Mouse (Mus musculus) cerebellum, adult 8-10 months (tissue): ENCODE measurements at regions not wholly inside any gene's neighbourhood (a gene's known extent, or its start where the extent isn't known, plus 50 kb on each side); places are given as distances from the start of the nearest gene placed in this dataset.

Experiments
- DNase-seq: peaks from one replicate; pipeline ENCODE4 v3.0.0; 2022

GRCm38 (mm10) chr4:142350986-142351385 is 111.8 kb upstream of the Kazn start:
- no peak for DNase-seq

GRCm38 (mm10) chr4:142348910-142349309 is 109.7 kb upstream of the Kazn start:
- DNase-seq: no peak

GRCm38 (mm10) chr4:142342482-142343206 is 103.4 kb upstream of the Kazn start:
- DNase-seq: no peak

- no peak for DNase-seq
These were observed 102.1 kb upstream of the Kazn start for GRCm38 (mm10) chr4:142341305-142341704.

DNA sequence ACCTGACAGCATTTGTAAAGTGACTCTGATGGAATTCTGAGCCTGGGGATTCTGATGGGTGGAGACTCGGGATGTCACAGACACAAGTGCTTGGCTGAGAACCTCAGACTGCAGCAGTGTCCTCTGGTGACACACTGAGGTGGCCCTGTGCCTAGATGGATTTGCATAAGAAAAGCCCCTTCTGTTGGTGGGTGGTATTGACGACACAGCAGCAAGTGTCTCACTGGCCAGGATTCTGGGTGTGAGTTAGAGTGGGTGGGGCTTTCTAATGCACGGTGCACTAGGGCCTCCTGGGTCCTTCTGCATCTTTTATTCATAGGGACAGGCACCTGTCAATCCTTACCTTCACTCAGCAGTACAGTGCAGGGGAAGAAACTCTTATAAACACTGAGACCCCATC is 100.9 kb upstream of the Kazn start:
- no peak for DNase-seq

GRCm38 (mm10) chr4:142337701-142338100 is 98.5 kb upstream of the Kazn start:
- peak; percentile 48 for DNase-seq

DNA sequence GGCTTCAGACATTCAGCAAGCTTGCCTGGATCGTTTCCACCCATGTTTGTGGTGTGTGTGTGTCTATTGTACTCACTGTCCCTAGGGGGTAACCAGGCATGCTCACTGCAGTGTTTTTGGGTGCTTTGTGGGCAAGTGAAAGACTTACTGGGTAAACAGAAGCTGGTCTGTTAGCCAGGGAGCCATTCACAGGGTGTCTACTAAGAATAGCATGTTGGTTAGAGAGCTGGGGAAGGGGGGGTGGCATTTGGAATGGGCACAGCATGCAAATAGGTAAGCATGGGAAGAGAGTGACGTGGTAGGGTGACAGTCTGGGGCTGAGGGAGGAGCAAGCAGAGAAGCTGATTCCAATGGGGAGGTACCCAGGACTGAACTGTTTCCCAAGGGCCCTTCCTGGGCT is 97.7 kb upstream of the Kazn start:
- DNase-seq: no peak

GRCm38 (mm10) chr4:142334084-142334483 is 94.9 kb upstream of the Kazn start:
- no peak for DNase-seq

GRCm38 (mm10) chr4:142330599-142330998 is 91.4 kb upstream of the Kazn start:
- DNase-seq: no peak

DNA sequence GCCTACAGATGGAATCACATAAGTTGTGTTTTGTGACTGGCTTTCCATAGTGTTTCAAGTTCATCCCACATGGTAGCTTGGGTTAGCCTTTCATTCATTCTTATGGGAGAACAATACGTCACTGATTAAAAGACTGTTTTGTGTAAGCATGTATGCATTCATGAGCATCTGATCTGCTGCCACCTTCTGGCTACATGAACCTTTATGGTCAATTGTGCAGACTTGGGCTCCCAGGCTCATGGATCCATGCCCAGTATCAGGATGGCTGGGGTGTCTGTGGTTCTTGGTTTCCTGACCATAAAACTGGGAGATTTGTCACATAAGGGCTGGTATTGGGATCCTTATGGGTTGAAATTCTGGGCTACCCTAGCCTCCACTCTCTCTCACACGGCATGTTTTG is 90.4 kb upstream of the Kazn start:
- DNase-seq: no peak

- no peak for DNase-seq
These were observed 87.3 kb upstream of the Kazn start for GRCm38 (mm10) chr4:142326511-142326910.

DNA sequence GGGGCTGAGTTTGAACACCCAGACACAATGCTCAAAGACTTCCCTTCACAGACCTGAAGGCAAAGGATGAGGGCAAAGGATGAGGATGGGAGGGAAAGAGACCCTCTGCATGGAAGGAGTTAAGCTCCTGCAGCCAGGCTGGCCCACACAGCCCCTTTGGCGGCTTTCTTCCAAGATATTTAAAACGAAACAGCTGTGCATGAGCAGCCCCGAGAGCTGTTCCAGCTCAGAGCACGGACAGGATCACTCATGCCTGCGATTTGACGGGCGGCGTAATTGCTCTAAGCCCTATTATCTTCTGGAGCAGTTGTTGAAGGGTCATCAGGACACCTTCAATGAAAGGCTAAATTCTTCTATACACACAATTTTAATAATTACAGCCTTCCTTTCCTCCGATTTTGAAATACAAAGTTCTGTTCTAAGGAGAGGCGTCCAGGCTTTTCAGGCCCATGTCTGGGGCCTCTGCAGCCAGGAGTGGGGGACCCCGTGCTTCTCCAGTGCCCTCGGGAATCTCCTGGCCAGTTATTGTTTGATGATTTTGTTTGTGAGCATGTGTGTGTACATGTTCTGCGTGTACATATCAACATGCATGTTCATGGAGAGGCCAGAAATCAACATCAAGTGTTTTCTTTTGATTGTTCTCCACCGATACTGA is 82.1 kb upstream of the Kazn start:
- DNase-seq: no peak

- DNase-seq: no peak
These were observed 71.1 kb upstream of the Kazn start for GRCm38 (mm10) chr4:142310282-142310681.

GRCm38 (mm10) chr4:142308271-142308670 is 69.1 kb upstream of the Kazn start:
- no peak for DNase-seq

GRCm38 (mm10) chr4:142307321-142307720 is 68.1 kb upstream of the Kazn start:
- DNase-seq: no peak

DNA sequence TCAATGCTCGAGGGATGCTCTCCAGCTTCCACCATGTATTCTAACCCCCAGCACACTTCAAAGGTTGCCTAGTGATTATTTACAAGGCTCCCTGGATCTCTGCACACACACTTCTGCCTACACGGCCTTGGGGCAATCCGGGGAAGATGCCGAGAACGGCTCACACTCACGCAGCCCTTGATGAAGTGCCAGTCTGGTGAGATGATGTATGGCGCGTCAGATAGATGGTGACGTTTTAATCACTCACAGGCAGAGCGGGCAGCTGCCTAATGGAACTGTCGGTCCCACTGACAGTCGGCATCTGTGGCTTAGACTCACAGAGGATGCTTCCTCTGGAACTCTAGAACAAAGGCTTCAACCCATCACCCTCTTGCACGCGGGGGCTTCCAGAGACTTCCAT is 66.9 kb upstream of the Kazn start:
- DNase-seq: no peak

DNA sequence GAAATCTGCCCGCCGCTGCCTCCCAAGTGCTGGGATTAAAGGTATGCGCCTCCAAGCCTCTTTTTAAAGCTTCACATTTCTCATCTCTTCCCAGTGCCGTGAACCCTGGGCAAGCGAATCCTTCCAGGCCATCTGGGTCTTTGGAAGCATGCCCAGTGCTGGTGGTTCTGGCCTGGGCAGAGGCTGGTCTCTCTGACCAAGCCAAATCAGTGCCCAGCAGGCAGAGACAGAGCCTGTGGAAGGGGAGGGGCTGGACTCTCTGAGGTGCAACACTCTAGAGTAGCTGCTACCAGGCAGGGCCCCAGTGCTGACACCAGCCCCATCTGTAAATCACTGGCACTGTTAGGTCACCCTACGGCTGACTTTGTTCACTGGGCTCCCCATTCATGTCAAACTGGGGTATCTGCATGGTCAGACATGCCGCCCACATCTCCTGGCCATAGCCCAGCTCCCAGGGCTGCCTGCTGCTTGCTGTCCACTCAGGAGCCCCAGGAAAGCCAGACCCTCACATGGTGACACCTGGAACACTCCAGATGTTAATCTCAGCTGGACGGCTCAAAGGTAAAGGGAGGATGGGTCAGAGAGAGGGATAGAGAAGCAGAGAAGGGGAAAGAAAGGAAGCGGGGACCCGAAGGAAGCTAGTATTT is 64.3 kb upstream of the Kazn start:
- peak; percentile 98 for DNase-seq

DNA sequence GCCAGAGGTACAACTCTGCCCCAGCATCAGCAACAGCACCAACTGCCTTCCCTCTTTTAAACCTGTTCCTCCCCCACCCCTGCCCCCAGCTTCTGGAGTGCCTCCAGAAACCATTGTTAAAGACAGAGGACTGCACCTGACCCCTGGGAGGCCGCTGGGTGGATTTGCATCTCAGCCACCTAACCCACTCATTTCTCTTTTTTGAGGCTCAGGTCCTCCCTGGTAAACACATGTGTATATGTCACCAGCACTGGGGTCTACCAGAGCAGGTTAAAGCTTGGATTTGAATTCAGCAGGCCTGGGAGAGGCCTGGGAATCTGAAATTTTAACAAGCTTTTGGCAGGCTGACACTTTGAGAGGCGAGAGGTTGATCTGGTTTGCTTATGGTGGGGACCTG is 63.5 kb upstream of the Kazn start:
- DNase-seq: peak; percentile 27

DNA sequence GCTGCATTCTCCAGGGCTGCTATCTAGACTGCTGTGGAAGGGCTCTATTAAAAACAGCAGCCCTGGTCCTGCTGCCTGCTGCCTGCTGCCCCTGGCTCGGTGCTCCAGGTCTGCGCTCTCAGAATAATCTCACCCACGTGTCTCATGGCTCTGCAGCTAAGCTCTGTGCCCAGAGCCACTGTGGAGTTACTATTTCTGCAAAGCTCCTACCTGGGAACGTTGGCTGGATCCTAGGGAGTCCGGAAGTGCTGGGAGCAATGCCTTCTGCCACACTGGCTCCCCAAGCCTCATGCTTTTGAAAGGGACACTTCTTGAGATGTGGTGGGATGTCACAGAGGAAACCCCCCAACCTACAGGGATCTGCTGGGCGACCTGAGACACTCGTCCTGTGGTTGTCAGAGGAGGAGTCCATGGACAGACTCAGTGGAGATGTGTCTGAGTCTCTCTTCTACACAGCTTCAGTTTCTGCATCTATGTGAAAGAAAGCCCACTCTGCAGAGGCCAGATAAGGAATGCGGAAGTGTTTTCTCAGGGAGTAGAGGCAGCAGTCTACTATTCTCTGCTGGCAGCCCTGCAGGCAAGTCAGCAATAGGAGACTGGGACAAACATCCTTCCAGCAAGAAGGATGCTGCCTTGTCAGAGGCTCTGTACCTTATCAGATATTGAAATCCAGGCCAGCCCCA is 63.0 kb upstream of the Kazn start:
- peak; percentile 39 for DNase-seq

GRCm38 (mm10) chr4:142298770-142299337 is 59.7 kb upstream of the Kazn start:
- no peak for DNase-seq

GRCm38 (mm10) chr4:142292760-142293159 is 53.6 kb upstream of the Kazn start:
- DNase-seq: no peak

GRCm38 (mm10) chr4:142292334-142292733 is 53.1 kb upstream of the Kazn start:
- no peak for DNase-seq

DNA sequence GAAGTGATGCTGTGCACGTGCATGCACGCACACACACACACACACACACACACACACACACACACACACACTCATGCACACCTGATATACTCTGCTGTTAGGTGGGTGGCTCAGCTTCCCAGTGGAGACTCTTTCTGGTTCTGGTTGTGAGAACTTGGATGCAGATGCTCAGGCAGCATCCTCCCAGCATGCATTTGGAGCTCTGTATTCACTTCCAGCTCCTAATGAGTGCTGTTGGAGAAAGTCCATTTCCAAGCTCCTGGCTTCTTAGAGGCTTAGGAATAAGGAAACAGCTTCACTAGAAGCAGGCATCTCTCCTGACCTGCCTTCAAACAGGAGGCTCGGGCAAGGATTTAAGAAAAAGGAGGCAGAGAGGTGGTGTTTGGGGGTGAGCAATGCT is 52.2 kb upstream of the Kazn start:
- no peak for DNase-seq
